Mouse (Mus musculus): ENCODE results near the gene Rad9b.

DNA sequence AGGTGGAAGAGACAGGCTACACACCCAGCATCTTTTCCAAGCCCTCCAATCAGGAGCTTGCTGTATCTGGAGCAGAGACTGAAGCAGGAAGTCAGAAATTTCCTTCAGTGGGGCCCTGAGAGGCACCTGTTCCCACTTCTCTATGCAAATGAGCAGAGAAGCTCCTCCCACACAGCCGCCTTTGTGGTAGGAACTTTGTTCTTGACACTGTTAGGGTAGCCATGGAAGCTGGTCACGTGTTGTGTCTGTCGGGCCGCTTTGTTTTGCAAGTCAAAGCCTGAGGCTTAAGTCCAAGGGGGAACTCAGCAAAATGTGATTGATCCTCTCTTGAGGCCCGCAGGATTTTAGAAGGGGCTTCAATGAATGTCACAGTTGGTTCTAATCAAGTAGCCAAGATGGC lies 79.2 kb downstream of the Rad9b start:
- TF ChIP-seq CTCF (IDR thresholded peaks at IDR 0.05; ENCODE audit: insufficient read depth, low read depth, low read length), result no peak
- TF ChIP-seq POLR2A (IDR thresholded peaks at IDR 0.05; ENCODE audit: insufficient read depth, low read depth, low read length), result no peak
